Mouse (Mus musculus) heart, adult 2 months (tissue): ENCODE data around the gene Dthd1.

Source experiments
- CTCF ChIP-seq: fragments of 200-600 bp; IDR thresholded peaks from 2 replicates; pipeline ENCODE4 v1.8.1; 2022; ENCODE audit warnings: antibody characterized with exemption, mild to moderate bottlenecking, moderate library complexity
- EP300 ChIP-seq: fragments of 200-500 bp; IDR thresholded peaks from 2 replicates; pipeline ENCODE4 v1.6.1; 2011; ENCODE audit warnings: low read depth, low read length, control low read depth; ENCODE audit not compliant: insufficient read depth
- POLR2A ChIP-seq: fragments of 200-500 bp; IDR thresholded peaks from 2 replicates; pipeline ENCODE4 v1.6.1; 2011; ENCODE audit warnings: mild to moderate bottlenecking, low read depth, low read length, control low read depth; ENCODE audit not compliant: insufficient read depth

- TF ChIP-seq POLR2A (no peak), EP300 (no peak), CTCF (no peak)
Observed at GRCm38 (mm10) chr5:62792776-62793175, 20.8 kb upstream of the Dthd1 start.
